Comparison of ENCODE assay signal across 25 mouse cellular contexts in the genomic region with DNA sequence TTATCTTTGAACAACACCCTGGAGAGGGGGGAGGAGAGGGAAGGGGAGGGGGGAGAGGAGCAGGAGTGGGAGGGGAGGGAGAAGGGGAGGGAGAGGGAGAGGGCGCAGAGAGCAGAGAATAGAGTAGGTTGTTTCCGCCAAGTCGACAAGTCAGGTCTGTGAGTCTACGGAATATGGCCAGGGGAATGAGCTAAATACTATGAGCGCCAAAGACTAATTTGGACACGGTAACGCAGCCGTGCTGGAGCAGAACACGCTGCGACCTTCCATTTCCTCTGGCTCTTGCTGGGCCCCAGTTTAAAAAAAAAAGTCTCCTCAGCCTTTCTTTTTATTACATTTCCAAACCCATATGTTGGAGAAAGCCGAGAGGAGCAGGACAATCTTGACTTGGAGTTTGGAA.
DNase-seq lines count a peak whose midpoint lies in the region; ATAC-seq and TF ChIP-seq lines count a peak whose summit lies in the region.
"Had no signal": no experiment of that assay in that cellular context is flagged by ENCODE, and none has a peak within 500 bp of the region (broad histone marks: within the 10 kb centered on the region; RNA-seq: fewer than 3 reads in every experiment).

No protein-coding gene starts in this region.

- peak; percentile 6 for DNase-seq in kidney, postnatal 10 days
- DNase-seq in kidney, postnatal 25 days, result no peak
- peak; percentile 67 for DNase-seq in embryonic facial prominence, embryonic 14.5 days (ENCODE audit: low spot score)
- DNase-seq in hindbrain, postnatal 0 days (ENCODE audit: low spot score), result no peak
- no peak for DNase-seq in spleen, postnatal 4 days (ENCODE audit: low spot score in 2 of 2)
- no peak for DNase-seq in thymus, adult 18-20 months
- DNase-seq: adrenal gland, postnatal 36 days; cerebellum, adult 18-20 months; heart, postnatal 14 days; kidney, adult 18-20 months; layer of hippocampus, postnatal 36 days; liver; lung, embryonic 14.5 days; right cerebral cortex, adult 18-20 months; thymus, postnatal 4 days had no signal

- no peak overlapping the region; the same call in 1 of the 2 replicates for H3K27ac ChIP-seq in embryonic facial prominence, embryonic 14.5 days (replicated peaks; ENCODE audit: low read depth, low read length)
- H3K27ac ChIP-seq in limb, embryonic 13.5 days, result peak overlapping the region; percentile 35; the same call in 1 of the 2 replicates
- no peak overlapping the region for H3K27ac ChIP-seq in hindbrain, postnatal 0 days
- H3K27ac ChIP-seq: forebrain, embryonic 10.5 days; forebrain, embryonic 15.5 days; heart, adult 2 months; hindbrain, embryonic 10.5 days; hindbrain, embryonic 15.5 days; liver, embryonic 14.5 days; midbrain, embryonic 10.5 days; midbrain, embryonic 15.5 days had no signal

- no peaks in the 10 kb centered on the region for H3K27me3 ChIP-seq in embryonic facial prominence, embryonic 14.5 days (replicated peaks; ENCODE audit: control insufficient read depth, insufficient read depth, low read length)
- H3K27me3 ChIP-seq in limb, embryonic 13.5 days, result no peaks in the 10 kb centered on the region
- H3K27me3 ChIP-seq in hindbrain, postnatal 0 days (ENCODE audit: insufficient read depth, low read length), result no peaks in the 10 kb centered on the region
- H3K27me3 ChIP-seq: forebrain, embryonic 15.5 days; hindbrain, embryonic 15.5 days; midbrain, embryonic 15.5 days had no signal

- H3K4me1 ChIP-seq in embryonic facial prominence, embryonic 14.5 days (ENCODE audit: control insufficient read depth, insufficient read depth, low read length), result no peaks in the 10 kb centered on the region
- H3K4me1 ChIP-seq in limb, embryonic 13.5 days, result peaks cover 14% of the 10 kb centered on the region
- H3K4me1 ChIP-seq in hindbrain, postnatal 0 days (ENCODE audit: insufficient read depth, low read length), result no peaks in the 10 kb centered on the region
- H3K4me1 ChIP-seq: hindbrain, embryonic 15.5 days had no signal

- ATAC-seq in embryonic facial prominence, embryonic 14.5 days (ENCODE audit: low read depth), result 0 out of 2 replicates have a peak, but pooled peaks have one; percentile 26
- ATAC-seq in limb, embryonic 13.5 days (ENCODE audit: low FRiP score, low read depth), result peak; percentile 64; the same call in 1 of the 2 replicates
- ATAC-seq in hindbrain, postnatal 0 days, result no peak
- ATAC-seq: CD4-positive, CD25-positive, alpha-beta regulatory T cell, adult 4 months; forebrain, embryonic 15.5 days; midbrain, embryonic 15.5 days had no signal

- no peaks in the 10 kb centered on the region for H3K9me3 ChIP-seq in embryonic facial prominence, embryonic 14.5 days (ENCODE audit: control insufficient read depth, low read length)
- no peaks in the 10 kb centered on the region for H3K9me3 ChIP-seq in limb, embryonic 13.5 days
- no peaks in the 10 kb centered on the region for H3K9me3 ChIP-seq in hindbrain, postnatal 0 days (ENCODE audit: low read length)
- H3K9me3 ChIP-seq: forebrain, embryonic 10.5 days; forebrain, embryonic 15.5 days; hindbrain, embryonic 10.5 days; hindbrain, embryonic 15.5 days; midbrain, embryonic 10.5 days; midbrain, embryonic 15.5 days had no signal

- no peak overlapping the region for H3K9ac ChIP-seq in embryonic facial prominence, embryonic 14.5 days (ENCODE audit: low read depth, low read length)
- H3K9ac ChIP-seq in limb, embryonic 13.5 days, result no peak overlapping the region
- H3K9ac ChIP-seq in hindbrain, postnatal 0 days (replicated peaks; ENCODE audit: low read length), result no peak overlapping the region
- H3K9ac ChIP-seq: forebrain, embryonic 15.5 days; hindbrain, embryonic 15.5 days; liver, embryonic 14.5 days; lung, embryonic 14.5 days; midbrain, embryonic 15.5 days had no signal

- no peak for TF ChIP-seq CTCF in hindbrain, postnatal 0 days (IDR thresholded peaks at IDR 0.05; ENCODE audit: low read depth)

- H3K4me3 ChIP-seq in embryonic facial prominence, embryonic 14.5 days (ENCODE audit: low read depth, low read length), result no peak overlapping the region
- no peak overlapping the region for H3K4me3 ChIP-seq in limb, embryonic 13.5 days
- H3K4me3 ChIP-seq in hindbrain, postnatal 0 days (ENCODE audit: low read length), result no peak overlapping the region
- H3K4me3 ChIP-seq: forebrain, embryonic 10.5 days; forebrain, embryonic 15.5 days; heart, adult 2 months; hindbrain, embryonic 10.5 days; hindbrain, embryonic 15.5 days; midbrain, embryonic 10.5 days; midbrain, embryonic 15.5 days had no signal

- no peaks in the 10 kb centered on the region for H3K36me3 ChIP-seq in embryonic facial prominence, embryonic 14.5 days (ENCODE audit: control insufficient read depth, insufficient read depth, low read length)
- no peaks in the 10 kb centered on the region for H3K36me3 ChIP-seq in limb, embryonic 13.5 days
- no peaks in the 10 kb centered on the region for H3K36me3 ChIP-seq in hindbrain, postnatal 0 days (ENCODE audit: insufficient read depth, low read length)
- H3K36me3 ChIP-seq: forebrain, embryonic 10.5 days; forebrain, embryonic 15.5 days; hindbrain, embryonic 10.5 days; hindbrain, embryonic 15.5 days; midbrain, embryonic 10.5 days; midbrain, embryonic 15.5 days had no signal

- WGBS in embryonic facial prominence, embryonic 14.5 days, result 67% methylated on average over 11 of the region's 11 CpGs
- 51% methylated on average over 11 of the region's 11 CpGs for WGBS in limb, embryonic 13.5 days
- WGBS in hindbrain, postnatal 0 days, result 72% methylated on average over 11 of the region's 11 CpGs

- H3K4me2 ChIP-seq in embryonic facial prominence, embryonic 14.5 days (ENCODE audit: low read depth, low read length), result no peak overlapping the region
- H3K4me2 ChIP-seq in limb, embryonic 13.5 days (replicated peaks), result no peak overlapping the region
- H3K4me2 ChIP-seq in hindbrain, postnatal 0 days (ENCODE audit: low read depth, low read length), result no peak overlapping the region
- H3K4me2 ChIP-seq: forebrain, embryonic 15.5 days; hindbrain, embryonic 15.5 days; lung, embryonic 14.5 days; midbrain, embryonic 15.5 days had no signal

Comparison
In these comparisons a context has a peak if more than half of its experiments do, and no peak if none do; other contexts are left out.
1. DNase-seq: peak in kidney, postnatal 10 days (single experiment) and embryonic facial prominence, embryonic 14.5 days (single experiment); none in kidney, postnatal 25 days (0 of 2), hindbrain, postnatal 0 days (single experiment), spleen, postnatal 4 days (0 of 2) and thymus, adult 18-20 months (0 of 2).